Mouse (Mus musculus): ENCODE data around the gene Aaas. TPM values are rescaled to one million over a fixed set of nuclear protein-coding genes. Genes with fewer than 3 reads are reported as not detected.
"Not testable (repeated sequence)": the region's sequence is repeated elsewhere in the genome, so short reads cannot be mapped to it uniquely, and the experiment has no call there.

Gene Aaas
- polyA plus RNA-seq, 1 experiment from 2014 or later = 141 TPM

- DNase-seq (ENCODE audit: extremely low spot score, low spot score) = no peak
- Histone ChIP-seq H3K27ac (no peak overlapping the region), H3K36me3 (replicated peaks) (no peaks in the 10 kb centered on the region), H3K4me3 (no peak overlapping the region), H3K27me3 (ENCODE audit: poor library complexity, severe bottlenecking) (peaks cover 32% of the 10 kb centered on the region), H3K4me1 (peaks cover 62% of the 10 kb centered on the region), H3K9me3 (no peaks in the 10 kb centered on the region)
- WGBS = 82% methylated on average over 2 of the region's 2 CpGs
Measured at GRCm38 (mm10) chr15:102353986-102354385, 3.4 kb upstream of the Aaas start.

GRCm38 (mm10) chr15:102352177-102352576, 1.6 kb upstream of the Aaas start:
- Histone ChIP-seq H3K4me3 (no peak overlapping the region), H3K36me3 (replicated peaks) (peaks cover 12% of the 10 kb centered on the region), H3K27ac (no peak overlapping the region), H3K4me1 (peaks cover 44% of the 10 kb centered on the region), H3K27me3 (ENCODE audit: poor library complexity, severe bottlenecking) (peaks cover 13% of the 10 kb centered on the region), H3K9me3 (no peaks in the 10 kb centered on the region)
- DNase-seq (ENCODE audit: extremely low spot score, low spot score) = no peak
- 51% methylated on average over 2 of the region's 2 CpGs for WGBS

GRCm38 (mm10) chr15:102350942-102351291, 346 bp upstream of the Aaas start:
- H3K4me3 ChIP-seq = peak overlapping the region; percentile 91
- peak overlapping the region; percentile 92 for H3K27ac ChIP-seq
- no peak for DNase-seq (ENCODE audit: extremely low spot score, low spot score)
- H3K4me1 ChIP-seq = peaks cover 31% of the 10 kb centered on the region
- peaks cover under 1% of the 10 kb centered on the region; the same call in 1 of the 2 replicates for H3K27me3 ChIP-seq (ENCODE audit: poor library complexity, severe bottlenecking)
- H3K9me3 ChIP-seq = no peaks in the 10 kb centered on the region
- H3K36me3 ChIP-seq (replicated peaks) = peaks cover 24% of the 10 kb centered on the region
- WGBS = 11% methylated on average over 11 of the region's 11 CpGs

- WGBS = 87% methylated on average over 4 of the region's 4 CpGs
- H3K4me3 ChIP-seq = no peak overlapping the region
- H3K27me3 ChIP-seq (ENCODE audit: poor library complexity, severe bottlenecking) = no peaks in the 10 kb centered on the region
- no peak for DNase-seq (ENCODE audit: extremely low spot score, low spot score)
- no peak overlapping the region for H3K27ac ChIP-seq
- peaks cover 69% of the 10 kb centered on the region for H3K36me3 ChIP-seq (replicated peaks)
- peaks cover 16% of the 10 kb centered on the region for H3K4me1 ChIP-seq
- no peaks in the 10 kb centered on the region for H3K9me3 ChIP-seq
Measured at GRCm38 (mm10) chr15:102346444-102346843, 4.1 kb downstream of the Aaas start.

- 98% methylated on average over 3 of the region's 3 CpGs for WGBS
- Histone ChIP-seq H3K27me3 (ENCODE audit: poor library complexity, severe bottlenecking) (no peaks in the 10 kb centered on the region), H3K4me3 (no peak overlapping the region), H3K27ac (no peak overlapping the region), H3K36me3 (replicated peaks) (peaks cover 83% of the 10 kb centered on the region), H3K9me3 (no peaks in the 10 kb centered on the region), H3K4me1 (peaks cover 3% of the 10 kb centered on the region)
- DNase-seq (ENCODE audit: extremely low spot score, low spot score) = no peak
Measured at GRCm38 (mm10) chr15:102344490-102344889, 6.1 kb downstream of the Aaas start.

GRCm38 (mm10) chr15:102341580-102341979, 9.0 kb downstream of the Aaas start:
- 8% methylated on average over 1 of the region's 1 CpGs for WGBS
- Histone ChIP-seq H3K27ac (no peak overlapping the region), H3K9me3 (no peaks in the 10 kb centered on the region), H3K27me3 (ENCODE audit: poor library complexity, severe bottlenecking) (no peaks in the 10 kb centered on the region), H3K4me3 (no peak overlapping the region), H3K4me1 (no peaks in the 10 kb centered on the region), H3K36me3 (replicated peaks) (peaks cover 95% of the 10 kb centered on the region)
- DNase-seq (ENCODE audit: extremely low spot score, low spot score) = no peak

- Histone ChIP-seq H3K36me3 (replicated peaks) (peaks cover 95% of the 10 kb centered on the region), H3K9me3 (no peaks in the 10 kb centered on the region), H3K4me3 (no peak overlapping the region), H3K4me1 (no peaks in the 10 kb centered on the region), H3K27me3 (ENCODE audit: poor library complexity, severe bottlenecking) (no peaks in the 10 kb centered on the region), H3K27ac (no peak overlapping the region)
- no peak for DNase-seq (ENCODE audit: extremely low spot score, low spot score)
- 80% methylated on average over 5 of the region's 5 CpGs for WGBS
Measured at GRCm38 (mm10) chr15:102339612-102340011, 11.0 kb downstream of the Aaas start.

GRCm38 (mm10) chr15:102336946-102337345, 13.6 kb downstream of the Aaas start:
- H3K36me3 ChIP-seq (replicated peaks) = peaks cover 95% of the 10 kb centered on the region
- WGBS = 95% methylated on average over 4 of the region's 4 CpGs

GRCm38 (mm10) chr15:102335925-102336324, 14.6 kb downstream of the Aaas start:
- H3K27me3 ChIP-seq (ENCODE audit: poor library complexity, severe bottlenecking); H3K27ac ChIP-seq; DNase-seq (ENCODE audit: extremely low spot score, low spot score); H3K9me3 ChIP-seq; H3K4me3 ChIP-seq: not testable (repeated sequence)
- WGBS = 96% methylated on average over 5 of the region's 5 CpGs
- Histone ChIP-seq H3K4me1 (peaks cover 24% of the 10 kb centered on the region), H3K36me3 (replicated peaks) (peaks cover 92% of the 10 kb centered on the region)

More at GRCm38 (mm10) chr15:102336946-102337345, 13.6 kb downstream of the Aaas start:
- Histone ChIP-seq H3K27me3 (ENCODE audit: poor library complexity, severe bottlenecking) (no peaks in the 10 kb centered on the region), H3K9me3 (no peaks in the 10 kb centered on the region), H3K4me1 (peaks cover 15% of the 10 kb centered on the region), H3K27ac (no peak overlapping the region), H3K4me3 (no peak overlapping the region)
- no peak for DNase-seq (ENCODE audit: extremely low spot score, low spot score)

GRCm38 (mm10) chr15:102335254-102335653, 15.3 kb downstream of the Aaas start:
- H3K36me3 ChIP-seq (replicated peaks) = peaks cover 95% of the 10 kb centered on the region
- H3K9me3 ChIP-seq = no peaks in the 10 kb centered on the region
- WGBS = 89% methylated on average over 8 of the region's 8 CpGs
- H3K4me3 ChIP-seq = no peak overlapping the region
- DNase-seq (ENCODE audit: extremely low spot score, low spot score) = no peak
- no peaks in the 10 kb centered on the region for H3K27me3 ChIP-seq (ENCODE audit: poor library complexity, severe bottlenecking)
- H3K27ac ChIP-seq = no peak overlapping the region
- peaks cover 27% of the 10 kb centered on the region for H3K4me1 ChIP-seq

GRCm38 (mm10) chr15:102331610-102332015, 19.0 kb downstream of the Aaas start, which contains the start of gene Myg1:
Gene Myg1 (plus strand): TSS chr15:102331709.
- under 1% methylated on average over 30 of the region's 30 CpGs for WGBS
- H3K4me3 ChIP-seq = peak within 1 kb of the TSS; percentile 89
- peak within 1 kb of the TSS; percentile 86 for H3K27ac ChIP-seq
- H3K27me3 ChIP-seq (ENCODE audit: poor library complexity, severe bottlenecking) = no peaks in the 10 kb centered on the region
- H3K36me3 ChIP-seq (replicated peaks) = peaks cover 84% of the 10 kb centered on the region
- H3K9me3 ChIP-seq = no peaks in the 10 kb centered on the region
- peaks cover 35% of the 10 kb centered on the region for H3K4me1 ChIP-seq
- DNase-seq (ENCODE audit: extremely low spot score, low spot score) = peak; percentile 86

GRCm38 (mm10) chr15:102326892-102327291, 23.7 kb downstream of the Aaas start:
- Histone ChIP-seq H3K4me3 (peak overlapping the region; percentile 88), H3K36me3 (replicated peaks) (peaks cover 65% of the 10 kb centered on the region), H3K27me3 (ENCODE audit: poor library complexity, severe bottlenecking) (no peaks in the 10 kb centered on the region), H3K9me3 (no peaks in the 10 kb centered on the region), H3K4me1 (peaks cover 25% of the 10 kb centered on the region), H3K27ac (peak overlapping the region; percentile 91)
- 72% methylated on average over 8 of the region's 8 CpGs for WGBS
- DNase-seq (ENCODE audit: extremely low spot score, low spot score) = no peak

GRCm38 (mm10) chr15:102326022-102326576, 24.5 kb downstream of the Aaas start, which contains the start of gene Pfdn5:
Gene Pfdn5 (plus strand): TSS chr15:102326116.
- peak; percentile 80 for DNase-seq (ENCODE audit: extremely low spot score, low spot score)

More at GRCm38 (mm10) chr15:102326022-102326576, 24.5 kb downstream of the Aaas start, which contains the start of gene Pfdn5:
- WGBS = under 1% methylated on average over 40 of the region's 40 CpGs
- Histone ChIP-seq H3K4me1 (peaks cover 18% of the 10 kb centered on the region), H3K9me3 (no peaks in the 10 kb centered on the region), H3K4me3 (peak within 1 kb of the TSS; percentile 88), H3K27me3 (ENCODE audit: poor library complexity, severe bottlenecking) (no peaks in the 10 kb centered on the region), H3K36me3 (replicated peaks) (peaks cover 70% of the 10 kb centered on the region), H3K27ac (peak within 1 kb of the TSS; percentile 91)

Measured in forebrain, embryonic 10.5 days (tissue).